Mouse (Mus musculus): ENCODE data around the gene Auh.

DNA sequence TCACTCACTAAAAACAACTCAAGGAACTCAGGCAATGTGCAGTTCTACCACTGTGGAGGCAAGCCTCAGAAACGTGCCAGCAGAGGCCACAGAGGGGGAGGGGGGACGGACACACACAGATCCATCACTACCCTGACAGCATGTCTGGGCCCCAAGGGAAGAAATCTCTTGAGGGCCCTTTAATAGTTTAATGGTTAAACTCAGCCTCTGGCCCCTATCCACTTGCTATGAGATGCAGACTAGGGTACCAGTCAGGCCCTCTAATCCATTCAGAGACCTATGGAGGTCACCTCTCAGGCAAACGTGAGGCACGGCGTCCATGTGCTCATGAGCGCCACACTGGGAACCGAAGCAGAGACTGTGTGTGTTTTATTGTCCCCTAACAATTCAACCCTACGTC lies 17.0 kb downstream of the Auh start:
- no peak for TF ChIP-seq POLR2A (IDR thresholded peaks at IDR 0.05; ENCODE audit: borderline replicate concordance, extremely low read depth, low read depth, low read length)
- no peak for TF ChIP-seq CTCF (IDR thresholded peaks at IDR 0.05; ENCODE audit: insufficient read depth, low read length)

Data from lung, adult 2 months (tissue).